Mouse (Mus musculus): ENCODE results near the gene Snap47. TPM values are rescaled to one million over a fixed set of nuclear protein-coding genes. Genes with fewer than 3 reads are reported as not detected.
"Not testable (repeated sequence)": the region's sequence is repeated elsewhere in the genome, so short reads cannot be mapped to it uniquely, and the experiment has no call there.

Gene Snap47
- total RNA-seq, 2 experiments from 2014 or later, result 19.5 to 20.5 TPM

GRCm38 (mm10) chr11:59379547-59379946 is 71.4 kb downstream of the Snap47 start:
- intact Hi-C loops (cut with DNase I), result no loop called here
- no peak for DNase-seq

GRCm38 (mm10) chr11:59377999-59378398 is 73.0 kb downstream of the Snap47 start:
- no peak for DNase-seq
- intact Hi-C loops (cut with DNase I), result no loop called here

DNA sequence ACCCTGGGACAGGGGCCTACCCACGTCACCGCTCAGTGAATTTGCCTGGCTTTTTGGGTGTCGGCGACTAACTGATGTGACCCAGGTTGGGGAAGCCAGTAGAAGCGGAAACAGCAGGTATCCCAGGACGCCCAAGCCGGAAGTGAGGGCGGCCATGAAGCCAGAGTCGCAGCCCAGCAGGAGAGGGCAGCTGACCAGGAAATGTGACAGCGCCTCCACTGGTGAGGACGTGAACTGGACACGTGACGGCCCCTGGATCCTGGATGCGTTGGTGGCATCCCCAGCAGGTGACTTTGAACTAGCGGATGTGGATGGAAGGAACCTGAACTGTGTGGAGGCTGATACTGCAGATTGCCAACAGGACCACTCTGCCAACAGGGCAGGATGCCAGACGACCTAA is 75.5 kb downstream of the Snap47 start, which contains the start of gene Prss38:
Gene Prss38, minus strand, starts transcription at position 183 of the 400 bp plus-strand sequence.
- no peak for DNase-seq
- intact Hi-C loops (cut with DNase I), result no loop called here

DNA sequence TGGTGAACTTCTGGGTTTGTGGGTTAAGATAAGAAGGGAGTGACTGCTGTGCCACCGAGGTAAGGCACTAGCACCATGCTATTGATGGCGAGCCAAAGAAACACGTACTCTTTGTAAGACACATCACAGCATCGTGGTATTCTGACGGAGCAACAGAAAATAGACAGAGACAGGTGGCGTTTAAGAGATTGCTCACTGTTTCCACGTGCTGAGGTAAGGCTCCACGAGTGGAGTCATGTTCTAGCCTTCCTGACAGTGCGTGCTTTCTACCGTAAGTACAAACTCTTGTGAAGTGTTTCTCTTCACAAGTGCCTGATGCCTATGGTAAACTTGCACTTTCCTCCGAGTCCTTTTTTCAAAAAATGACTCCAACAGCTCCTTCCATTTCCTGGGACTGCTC is 81.1 kb downstream of the Snap47 start:
- no peak for DNase-seq
- intact Hi-C loops (cut with DNase I), result no loop called here

GRCm38 (mm10) chr11:59367955-59368354 is 83.0 kb downstream of the Snap47 start:
- DNase-seq; intact Hi-C loops (cut with DNase I): not testable (repeated sequence)

DNA sequence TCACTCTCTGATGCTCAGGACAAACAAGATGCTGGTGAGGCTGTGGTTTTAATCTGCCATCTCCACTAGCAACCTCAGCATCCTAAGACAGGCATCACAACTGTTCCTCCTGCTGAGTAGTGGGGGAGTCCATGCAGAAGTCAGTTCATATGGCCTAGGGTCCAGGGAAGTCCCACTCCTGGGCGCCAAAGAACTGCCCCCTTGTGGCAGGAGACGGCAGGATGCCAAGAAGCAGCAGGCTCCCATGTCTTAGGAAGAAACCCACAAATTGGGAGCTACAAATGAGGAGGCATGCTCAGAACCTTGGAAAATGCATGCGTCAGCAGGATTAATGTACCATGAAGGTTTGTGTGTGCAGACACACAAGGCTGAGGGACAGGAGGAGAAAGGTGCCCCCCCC is 84.4 kb downstream of the Snap47 start:
- DNase-seq, result no peak
- intact Hi-C loops (cut with DNase I), result no loop called here

DNA sequence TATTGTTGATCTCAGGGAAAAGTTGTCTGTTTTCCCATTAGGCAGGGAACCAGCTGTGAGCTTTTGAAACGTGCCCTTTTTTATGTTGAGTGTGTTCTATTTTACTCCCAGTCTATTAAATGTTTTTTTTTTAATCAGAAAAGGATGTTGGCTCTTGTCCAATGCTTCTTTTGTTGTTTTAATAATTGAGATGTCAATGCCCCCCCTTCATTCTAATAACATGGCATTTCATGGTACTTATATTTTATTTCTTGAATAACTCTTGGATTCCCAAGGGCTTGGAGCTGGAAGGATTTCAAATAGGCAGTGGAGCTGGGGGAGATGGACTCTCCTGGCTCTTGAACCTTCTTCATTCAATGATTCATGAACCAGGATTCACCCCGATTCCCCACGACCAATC is 85.0 kb downstream of the Snap47 start:
- no peak for DNase-seq
- intact Hi-C loops (cut with DNase I), result no loop called here

DNA sequence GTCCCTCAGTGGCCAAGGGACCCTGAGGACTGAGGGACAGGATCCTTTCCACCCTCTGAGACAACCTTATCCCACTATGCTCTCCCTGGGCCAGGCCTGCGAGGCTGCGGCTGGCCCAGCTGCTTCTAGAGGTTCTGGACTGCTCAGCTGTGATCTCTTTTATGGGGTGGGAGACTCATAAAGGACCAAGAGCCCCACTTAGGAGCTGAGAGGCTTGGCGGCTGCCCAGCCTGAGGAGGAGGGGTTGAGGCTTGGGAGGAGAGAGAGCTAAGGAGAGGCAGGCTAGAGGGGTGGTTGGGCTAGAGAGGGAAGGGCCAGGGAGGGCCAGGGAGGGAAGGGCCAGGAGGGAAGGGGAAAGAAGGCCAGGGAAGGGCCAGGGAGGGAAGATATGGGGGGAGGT is 86.6 kb downstream of the Snap47 start:
- no peak for DNase-seq
- intact Hi-C loops (cut with DNase I), result no loop called here

DNA sequence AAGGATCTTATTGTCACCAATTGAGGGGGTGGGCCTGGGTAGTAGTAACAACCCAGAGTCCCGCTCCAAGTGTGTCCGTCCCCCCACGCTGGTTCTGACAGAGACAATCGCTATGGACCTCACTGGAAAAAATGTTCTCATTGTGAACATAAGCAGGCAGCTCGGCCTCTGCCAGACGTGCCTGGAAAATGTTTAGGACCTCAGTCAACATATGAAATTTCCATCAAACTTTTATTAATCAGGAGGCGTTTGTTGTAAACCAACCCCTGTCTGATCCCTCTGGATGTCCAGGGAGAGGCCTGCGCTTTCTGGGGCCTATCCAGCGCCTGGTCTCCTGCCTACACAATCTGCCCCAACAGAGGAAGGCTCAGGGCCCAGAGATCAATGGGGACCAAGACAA is 87.0 kb downstream of the Snap47 start:
- intact Hi-C loops (cut with DNase I), result no loop called here
- DNase-seq, result no peak

GRCm38 (mm10) chr11:59361291-59361690 is 89.7 kb downstream of the Snap47 start:
- DNase-seq, result no peak
- intact Hi-C loops (cut with DNase I), result no loop called here

Other genes starting within 250 kb of the Snap47 start
- gene Mrpl55, start 248.7 kb downstream of the Snap47 start, total RNA-seq (2021), result 10 to 100 TPM; 47.5 to 49.6 TPM
- gene 2310033P09Rik, start 242.9 kb downstream of the Snap47 start, total RNA-seq (2021), result 1 to 10 TPM; 2.7 to 3.5 TPM
- gene Arf1, start 222.9 kb downstream of the Snap47 start, total RNA-seq (2021), result 100 to 1,000 TPM; 192 to 206 TPM
- not detected for gene Wnt3a, start 160.4 kb downstream of the Snap47 start, total RNA-seq (2021)
- 1 to 10 TPM; 8.4 to 9.5 TPM for gene Wnt9a, start 144.3 kb downstream of the Snap47 start, total RNA-seq (2021)
- gene Prss38, start 75.5 kb downstream of the Snap47 start, total RNA-seq (2021), result not detected
- gene Jmjd4, start 1.1 kb downstream of the Snap47 start, total RNA-seq (2021), result 1 to 10 TPM; 6.9 to 8.2 TPM
- 1 to 10 TPM; 1.8 to 2.8 TPM for gene Zfp867, start 21.3 kb upstream of the Snap47 start, total RNA-seq (2021)
- gene Zkscan17, start 75.6 kb upstream of the Snap47 start, total RNA-seq (2021), result 10 to 100 TPM; 14.8 to 17.1 TPM
- gene Nlrp3, start 90.4 kb upstream of the Snap47 start, total RNA-seq (2021), result under 1 TPM in 1 of 2 experiments, not detected in 1; 0.10 TPM
- gene Olfr222, start 125.0 kb upstream of the Snap47 start, total RNA-seq (2021), result not detected
- gene Olfr223, start 142.1 kb upstream of the Snap47 start, total RNA-seq (2021), result not detected
- gene Mprip, start 210.1 kb upstream of the Snap47 start, total RNA-seq (2021), result 10 to 100 TPM; 65.7 to 76.2 TPM

All from gastrocnemius, postnatal 36 days (tissue).